Mouse (Mus musculus): Measurements from ENCODE around the gene Carnmt1. TPM values are rescaled to one million over a fixed set of nuclear protein-coding genes. Genes with fewer than 3 reads are reported as not detected.
A peak's percentile ranks its signal among the peaks of the same experiment; 100 is the strongest.

Carnmt1 gene
- 1 to 10 TPM; 8.9 to 9.4 TPM for total RNA-seq (2021)

GRCm38 (mm10) chr19:18670608-18671007 is at the start of gene Carnmt1:
Gene Carnmt1, plus strand, starts transcription at chr19:18670764.
- DNase-seq (ENCODE audit: extremely low spot score in 1 of 2, low spot score in 2 of 2): peak; percentile 96 to 99
- intact Hi-C loops (cut with DNase I): no loop called here

GRCm38 (mm10) chr19:18623894-18624293 is 46.7 kb upstream of the Carnmt1 start:
- intact Hi-C loops (cut with DNase I): no loop called here
- DNase-seq (ENCODE audit: extremely low spot score in 1 of 2, low spot score in 2 of 2): no peak

- intact Hi-C loops (cut with DNase I): no loop called here
- DNase-seq (ENCODE audit: extremely low spot score in 1 of 2, low spot score in 2 of 2): peak in 1 of 2 experiments; percentile 42
These were observed 41.0 kb upstream of the Carnmt1 start for GRCm38 (mm10) chr19:18629589-18629988.

- intact Hi-C loops (cut with DNase I): no loop called here
- peak in 1 of 2 experiments; percentile 37 for DNase-seq (ENCODE audit: extremely low spot score in 1 of 2, low spot score in 2 of 2)
These were observed 40.1 kb upstream of the Carnmt1 start for GRCm38 (mm10) chr19:18630221-18631119.

GRCm38 (mm10) chr19:18631161-18631643 is 39.4 kb upstream of the Carnmt1 start:
- peak; percentile 23 to 77 for DNase-seq (ENCODE audit: extremely low spot score in 1 of 2, low spot score in 2 of 2)
- intact Hi-C loops (cut with DNase I): no loop called here

- peak; percentile 86 to 98 for DNase-seq (ENCODE audit: extremely low spot score in 1 of 2, low spot score in 2 of 2)
These were observed 38.8 kb upstream of the Carnmt1 start, which contains the start of the genes Ostf1 and Nmrk1 for GRCm38 (mm10) chr19:18631644-18632219. Gene Ostf1, minus strand, starts transcription at chr19:18631823. Gene Nmrk1, plus strand, starts transcription at chr19:18631950.

GRCm38 (mm10) chr19:18632231-18633185 is 38.1 kb upstream of the Carnmt1 start:
- DNase-seq (ENCODE audit: extremely low spot score in 1 of 2, low spot score in 2 of 2): no peak
- intact Hi-C loops (cut with DNase I): no loop called here

More at GRCm38 (mm10) chr19:18631644-18632219, 38.8 kb upstream of the Carnmt1 start, which contains the start of the genes Ostf1 and Nmrk1:
- intact Hi-C loops (cut with DNase I): no loop called here

- intact Hi-C loops (cut with DNase I): no loop called here
- no peak for DNase-seq (ENCODE audit: extremely low spot score in 1 of 2, low spot score in 2 of 2)
These were observed 32.6 kb upstream of the Carnmt1 start for GRCm38 (mm10) chr19:18637954-18638353.

GRCm38 (mm10) chr19:18638949-18639348 is 31.6 kb upstream of the Carnmt1 start:
- DNase-seq (ENCODE audit: extremely low spot score in 1 of 2, low spot score in 2 of 2): no peak
- intact Hi-C loops (cut with DNase I): no loop called here

GRCm38 (mm10) chr19:18639552-18639951 is 31.0 kb upstream of the Carnmt1 start:
- intact Hi-C loops (cut with DNase I): no loop called here
- DNase-seq (ENCODE audit: extremely low spot score in 1 of 2, low spot score in 2 of 2): no peak

- DNase-seq (ENCODE audit: extremely low spot score in 1 of 2, low spot score in 2 of 2): no peak
- intact Hi-C loops (cut with DNase I): no loop called here
These were observed 29.6 kb upstream of the Carnmt1 start for GRCm38 (mm10) chr19:18641001-18641400.

GRCm38 (mm10) chr19:18643411-18643810 is 27.2 kb upstream of the Carnmt1 start:
- intact Hi-C loops (cut with DNase I): no loop called here
- no peak for DNase-seq (ENCODE audit: extremely low spot score in 1 of 2, low spot score in 2 of 2)

GRCm38 (mm10) chr19:18644084-18644483 is 26.5 kb upstream of the Carnmt1 start:
- no peak for DNase-seq (ENCODE audit: extremely low spot score in 1 of 2, low spot score in 2 of 2)
- intact Hi-C loops (cut with DNase I): no loop called here

GRCm38 (mm10) chr19:18646397-18646796 is 24.2 kb upstream of the Carnmt1 start:
- no peak for DNase-seq (ENCODE audit: extremely low spot score in 1 of 2, low spot score in 2 of 2)

GRCm38 (mm10) chr19:18646853-18647420 is 23.6 kb upstream of the Carnmt1 start:
- no peak for DNase-seq (ENCODE audit: extremely low spot score in 1 of 2, low spot score in 2 of 2)
- intact Hi-C loops (cut with DNase I): no loop called here

More at GRCm38 (mm10) chr19:18646397-18646796, 24.2 kb upstream of the Carnmt1 start:
- intact Hi-C loops (cut with DNase I): no loop called here

- intact Hi-C loops (cut with DNase I): no loop called here
- DNase-seq (ENCODE audit: extremely low spot score in 1 of 2, low spot score in 2 of 2): no peak
These were observed 22.6 kb upstream of the Carnmt1 start for GRCm38 (mm10) chr19:18647775-18648557.

GRCm38 (mm10) chr19:18648558-18648945 is 22.0 kb upstream of the Carnmt1 start:
- DNase-seq (ENCODE audit: extremely low spot score in 1 of 2, low spot score in 2 of 2): no peak

GRCm38 (mm10) chr19:18649955-18650354 is 20.6 kb upstream of the Carnmt1 start:
- intact Hi-C loops (cut with DNase I): no loop called here
- no peak for DNase-seq (ENCODE audit: extremely low spot score in 1 of 2, low spot score in 2 of 2)

More at GRCm38 (mm10) chr19:18648558-18648945, 22.0 kb upstream of the Carnmt1 start:
- intact Hi-C loops (cut with DNase I): no loop called here

All from left cerebral cortex, postnatal 10 days (tissue).